Mouse (Mus musculus) heart, postnatal 0 days (tissue): ENCODE data around the gene Rxfp3.

Experiments
- CTCF ChIP-seq: IDR thresholded peaks from 2 replicates; pipeline ENCODE4 v1.5.1; 2016; ENCODE audit warnings: antibody characterized with exemption, control low read depth, low read depth
- EP300 ChIP-seq: IDR thresholded peaks from 2 replicates; pipeline ENCODE4 v1.6.1; 2016; ENCODE audit warnings: antibody characterized with exemption, low read depth

DNA sequence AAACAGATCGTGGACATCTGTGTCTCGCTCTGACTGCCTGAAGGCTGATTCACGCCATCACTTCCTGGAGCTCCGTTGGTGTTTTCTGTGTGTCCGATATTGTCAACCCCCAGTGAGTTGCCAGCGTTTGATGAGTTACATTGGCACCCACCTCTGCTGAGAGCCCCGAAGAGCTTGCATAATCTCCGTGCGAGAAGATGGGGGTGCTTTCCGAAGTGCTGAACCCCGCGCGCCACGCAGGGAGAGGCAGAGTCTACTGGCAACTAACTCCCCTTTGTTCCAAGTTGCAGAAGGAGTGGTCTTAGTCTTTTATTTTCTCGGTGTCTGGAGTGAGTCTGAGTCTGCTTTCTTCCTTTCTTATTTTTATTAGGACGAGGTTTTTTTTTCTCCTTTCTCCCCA, at the start of gene Rxfp3:
- no peak for TF ChIP-seq CTCF
- no peak for TF ChIP-seq EP300
